Mouse (Mus musculus) layer of hippocampus, postnatal 25 days (tissue): ENCODE results near the gene B9d2. TPM values are rescaled to one million over a fixed set of nuclear protein-coding genes. Genes with fewer than 3 reads are reported as not detected.

Experiments used
- DNase-seq, 2 experiments: peaks; one replicate each; pipeline ENCODE4 v3.0.0; 2022; ENCODE audit warnings: mixed read lengths in 2 of 2, low spot score in 1 of 2; ENCODE audit errors: extremely low spot score in 1 of 2
- total RNA-seq, 2 experiments: library from RNA; stranded (reverse); gene quantifications; 2 replicates each; pipeline ENCODE4 v1.2.3; 2021

B9d2 gene
- total RNA-seq, 2 experiments from 2014 or later, result 25.2 to 25.7 TPM

GRCm38 (mm10) chr7:25672442-25672841 is 8.1 kb upstream of the B9d2 start:
- no peak for DNase-seq

GRCm38 (mm10) chr7:25674297-25674696 is 6.3 kb upstream of the B9d2 start:
- no peak for DNase-seq

GRCm38 (mm10) chr7:25674719-25675300 is 5.8 kb upstream of the B9d2 start, which contains the start of gene Tmem91:
Gene Tmem91 (minus strand): TSS chr7:25675166.
- no peak for DNase-seq

GRCm38 (mm10) chr7:25675405-25675804 is 5.2 kb upstream of the B9d2 start:
- DNase-seq, result no peak

GRCm38 (mm10) chr7:25676085-25676781 is 4.3 kb upstream of the B9d2 start:
- DNase-seq, result peak; percentile 85 to 89

GRCm38 (mm10) chr7:25677013-25677412 is 3.6 kb upstream of the B9d2 start:
- DNase-seq, result no peak

- no peak for DNase-seq
Measured at GRCm38 (mm10) chr7:25679971-25680370, 609 bp upstream of the B9d2 start.

GRCm38 (mm10) chr7:25681341-25682231 is 1.0 kb downstream of the B9d2 start:
- no peak for DNase-seq

- no peak for DNase-seq
Measured at GRCm38 (mm10) chr7:25683474-25684180, 3.0 kb downstream of the B9d2 start.

GRCm38 (mm10) chr7:25684659-25685058 is 4.1 kb downstream of the B9d2 start:
- DNase-seq, result no peak

GRCm38 (mm10) chr7:25685926-25686470 is 5.4 kb downstream of the B9d2 start:
- DNase-seq, result no peak

- DNase-seq, result peak in 1 of 2 experiments; percentile 47
Measured at GRCm38 (mm10) chr7:25686680-25687531, 6.3 kb downstream of the B9d2 start, which contains the start of gene Tgfb1. Gene Tgfb1 (plus strand): TSS chr7:25687002.

GRCm38 (mm10) chr7:25687811-25688401 is 7.3 kb downstream of the B9d2 start:
- DNase-seq, result no peak

GRCm38 (mm10) chr7:25688810-25689586 is 8.4 kb downstream of the B9d2 start:
- no peak for DNase-seq

- no peak for DNase-seq
Measured at GRCm38 (mm10) chr7:25689603-25690021, 9.0 kb downstream of the B9d2 start.

GRCm38 (mm10) chr7:25690051-25690450 is 9.5 kb downstream of the B9d2 start:
- DNase-seq, result no peak

GRCm38 (mm10) chr7:25694104-25694503 is 13.5 kb downstream of the B9d2 start:
- DNase-seq, result no peak

GRCm38 (mm10) chr7:25699851-25700250 is 19.3 kb downstream of the B9d2 start:
- DNase-seq, result no peak
